Mouse (Mus musculus): ENCODE results near the gene Emp3. TPM values are rescaled to one million over a fixed set of nuclear protein-coding genes. Genes with fewer than 3 reads are reported as not detected.
"Not testable (repeated sequence)": the region's sequence is repeated elsewhere in the genome, so short reads cannot be mapped to it uniquely, and the experiment has no call there.

Gene Emp3
- polyA plus RNA-seq, 1 experiment from 2014 or later, result 5.3 TPM

GRCm38 (mm10) chr7:45881011-45881410 lies 40.2 kb downstream of the Emp3 start:
- Histone ChIP-seq H3K4me3 (ENCODE audit: low read depth, low read length) (no peak overlapping the region), H3K9ac (replicated peaks; ENCODE audit: low read depth, low read length) (no peak overlapping the region), H3K27me3 (ENCODE audit: control insufficient read depth, insufficient read depth, low read length) (no peaks in the 10 kb centered on the region), H3K4me2 (ENCODE audit: low read depth, low read length) (no peak overlapping the region), H3K27ac (ENCODE audit: low read depth, low read length) (no peak overlapping the region), H3K4me1 (ENCODE audit: control insufficient read depth, insufficient read depth, low read length) (no peaks in the 10 kb centered on the region), H3K9me3 (ENCODE audit: control insufficient read depth, low read length) (no peaks in the 10 kb centered on the region), H3K36me3 (ENCODE audit: control insufficient read depth, insufficient read depth, low read length) (peaks cover 64% of the 10 kb centered on the region)
- WGBS, result 97% methylated on average over 2 of the region's 2 CpGs
- ATAC-seq (ENCODE audit: low read depth), result no peak

GRCm38 (mm10) chr7:45880531-45880930 lies 40.7 kb downstream of the Emp3 start:
- H3K9ac ChIP-seq (replicated peaks; ENCODE audit: low read depth, low read length), result no peak overlapping the region
- no peak for ATAC-seq (ENCODE audit: low read depth)
- no peak overlapping the region for H3K27ac ChIP-seq (ENCODE audit: low read depth, low read length)
- WGBS, result 97% methylated on average over 4 of the region's 4 CpGs
- H3K4me3 ChIP-seq (ENCODE audit: low read depth, low read length), result no peak overlapping the region
- no peaks in the 10 kb centered on the region for H3K9me3 ChIP-seq (ENCODE audit: control insufficient read depth, low read length)
- no peak overlapping the region for H3K4me2 ChIP-seq (ENCODE audit: low read depth, low read length)
- H3K36me3 ChIP-seq (ENCODE audit: control insufficient read depth, insufficient read depth, low read length), result peaks cover 65% of the 10 kb centered on the region
- H3K27me3 ChIP-seq (ENCODE audit: control insufficient read depth, insufficient read depth, low read length), result no peaks in the 10 kb centered on the region
- H3K4me1 ChIP-seq (ENCODE audit: control insufficient read depth, insufficient read depth, low read length), result no peaks in the 10 kb centered on the region

- H3K9me3 ChIP-seq (ENCODE audit: control insufficient read depth, low read length); H3K27me3 ChIP-seq (ENCODE audit: control insufficient read depth, insufficient read depth, low read length); H3K27ac ChIP-seq (ENCODE audit: low read depth, low read length); H3K4me2 ChIP-seq (ENCODE audit: low read depth, low read length); ATAC-seq (ENCODE audit: low read depth); H3K9ac ChIP-seq (replicated peaks; ENCODE audit: low read depth, low read length); H3K4me3 ChIP-seq (ENCODE audit: low read depth, low read length): not testable (repeated sequence)
- WGBS, result 95% methylated on average over 1 of the region's 1 CpGs
- Histone ChIP-seq H3K4me1 (ENCODE audit: control insufficient read depth, insufficient read depth, low read length) (peaks cover 15% of the 10 kb centered on the region), H3K36me3 (ENCODE audit: control insufficient read depth, insufficient read depth, low read length) (peaks cover 66% of the 10 kb centered on the region)
Observed at GRCm38 (mm10) chr7:45878278-45878677, 42.9 kb downstream of the Emp3 start, which contains the start of gene Grin2d. Gene Grin2d (minus strand): TSS chr7:45878378.

GRCm38 (mm10) chr7:45876895-45877294 lies 44.3 kb downstream of the Emp3 start:
- no peaks in the 10 kb centered on the region for H3K9me3 ChIP-seq (ENCODE audit: control insufficient read depth, low read length)
- 95% methylated on average over 7 of the region's 7 CpGs for WGBS
- no peak overlapping the region for H3K4me3 ChIP-seq (ENCODE audit: low read depth, low read length)
- no peak overlapping the region for H3K4me2 ChIP-seq (ENCODE audit: low read depth, low read length)
- H3K27ac ChIP-seq (ENCODE audit: low read depth, low read length), result no peak overlapping the region
- peaks cover 15% of the 10 kb centered on the region for H3K4me1 ChIP-seq (ENCODE audit: control insufficient read depth, insufficient read depth, low read length)
- H3K27me3 ChIP-seq (ENCODE audit: control insufficient read depth, insufficient read depth, low read length), result no peaks in the 10 kb centered on the region
- ATAC-seq (ENCODE audit: low read depth), result no peak
- peaks cover 52% of the 10 kb centered on the region for H3K36me3 ChIP-seq (ENCODE audit: control insufficient read depth, insufficient read depth, low read length)
- H3K9ac ChIP-seq (replicated peaks; ENCODE audit: low read depth, low read length), result no peak overlapping the region

- WGBS, result 4% methylated on average over 28 of the region's 28 CpGs
- ATAC-seq (ENCODE audit: low read depth), result peak; percentile 22; the same call in 1 of the 2 replicates
- H3K27ac ChIP-seq (ENCODE audit: low read depth, low read length), result peak overlapping the region; percentile 74
- peak overlapping the region; percentile 68 for H3K4me3 ChIP-seq (ENCODE audit: low read depth, low read length)
- H3K27me3 ChIP-seq (ENCODE audit: control insufficient read depth, insufficient read depth, low read length), result no peaks in the 10 kb centered on the region
- H3K4me2 ChIP-seq (ENCODE audit: low read depth, low read length), result peak overlapping the region; percentile 82
- H3K9ac ChIP-seq (replicated peaks; ENCODE audit: low read depth, low read length), result peak overlapping the region; percentile 77
- no peaks in the 10 kb centered on the region for H3K9me3 ChIP-seq (ENCODE audit: control insufficient read depth, low read length)
- peaks cover 28% of the 10 kb centered on the region for H3K4me1 ChIP-seq (ENCODE audit: control insufficient read depth, insufficient read depth, low read length)
- H3K36me3 ChIP-seq (ENCODE audit: control insufficient read depth, insufficient read depth, low read length), result peaks cover 29% of the 10 kb centered on the region
Observed at GRCm38 (mm10) chr7:45873061-45873947, 47.9 kb downstream of the Emp3 start.

- H3K36me3 ChIP-seq (ENCODE audit: control insufficient read depth, insufficient read depth, low read length), result peaks cover 26% of the 10 kb centered on the region
- no peaks in the 10 kb centered on the region for H3K9me3 ChIP-seq (ENCODE audit: control insufficient read depth, low read length)
- ATAC-seq (ENCODE audit: low read depth), result peak; percentile 73
- no peaks in the 10 kb centered on the region for H3K27me3 ChIP-seq (ENCODE audit: control insufficient read depth, insufficient read depth, low read length)
- peak within 1 kb of the TSS; percentile 68 for H3K4me3 ChIP-seq (ENCODE audit: low read depth, low read length)
- H3K9ac ChIP-seq (replicated peaks; ENCODE audit: low read depth, low read length), result peak within 1 kb of the TSS; percentile 77
- H3K4me1 ChIP-seq (ENCODE audit: control insufficient read depth, insufficient read depth, low read length), result peaks cover 34% of the 10 kb centered on the region
- peak within 1 kb of the TSS; percentile 74 for H3K27ac ChIP-seq (ENCODE audit: low read depth, low read length)
- WGBS, result under 1% methylated on average over 18 of the region's 18 CpGs
- peak within 1 kb of the TSS; percentile 82 for H3K4me2 ChIP-seq (ENCODE audit: low read depth, low read length)
Observed at GRCm38 (mm10) chr7:45872624-45873023, 48.6 kb downstream of the Emp3 start, which contains the start of gene Kdelr1. Gene Kdelr1 (plus strand): TSS chr7:45872772.

GRCm38 (mm10) chr7:45870282-45871058 lies 50.7 kb downstream of the Emp3 start:
- H3K4me1 ChIP-seq (ENCODE audit: control insufficient read depth, insufficient read depth, low read length), result peaks cover 36% of the 10 kb centered on the region
- H3K27me3 ChIP-seq (ENCODE audit: control insufficient read depth, insufficient read depth, low read length), result peaks cover 4% of the 10 kb centered on the region; the same call in 1 of the 2 replicates
- peak overlapping the region; percentile 60 for H3K4me2 ChIP-seq (ENCODE audit: low read depth, low read length)
- peak overlapping the region; percentile 52 for H3K27ac ChIP-seq (ENCODE audit: low read depth, low read length)
- peak; percentile 20; the same call in 1 of the 2 replicates for ATAC-seq (ENCODE audit: low read depth)
- 2% methylated on average over 29 of the region's 30 CpGs for WGBS
- H3K4me3 ChIP-seq (ENCODE audit: low read depth, low read length), result peak overlapping the region; percentile 42
- H3K9ac ChIP-seq (replicated peaks; ENCODE audit: low read depth, low read length), result peak overlapping the region; percentile 56
- peaks cover 9% of the 10 kb centered on the region for H3K36me3 ChIP-seq (ENCODE audit: control insufficient read depth, insufficient read depth, low read length)
- H3K9me3 ChIP-seq (ENCODE audit: control insufficient read depth, low read length), result no peaks in the 10 kb centered on the region

GRCm38 (mm10) chr7:45869787-45870186 lies 51.4 kb downstream of the Emp3 start:
- Histone ChIP-seq H3K4me2 (ENCODE audit: low read depth, low read length) (peak overlapping the region; percentile 60), H3K9me3 (ENCODE audit: control insufficient read depth, low read length) (no peaks in the 10 kb centered on the region), H3K27ac (ENCODE audit: low read depth, low read length) (no peak overlapping the region), H3K36me3 (ENCODE audit: control insufficient read depth, insufficient read depth, low read length) (peaks cover 5% of the 10 kb centered on the region), H3K27me3 (ENCODE audit: control insufficient read depth, insufficient read depth, low read length) (peaks cover 4% of the 10 kb centered on the region; the same call in 1 of the 2 replicates), H3K4me1 (ENCODE audit: control insufficient read depth, insufficient read depth, low read length) (peaks cover 34% of the 10 kb centered on the region), H3K4me3 (ENCODE audit: low read depth, low read length) (peak overlapping the region; percentile 42), H3K9ac (replicated peaks; ENCODE audit: low read depth, low read length) (peak overlapping the region; percentile 56)
- WGBS, result under 1% methylated on average over 12 of the region's 14 CpGs
- no peak for ATAC-seq (ENCODE audit: low read depth)
